Mouse (Mus musculus) regulatory T cell (primary cell): ENCODE measurements around the gene Hist1h2aa.

ENCODE experiments used
- in situ Hi-C: fragments of 300-600 bp; cut with MboI, MseI; formaldehyde crosslinking; loops from one replicate; pipeline ENCODE4 v1.15.1; 2025; ENCODE audit warnings: high pct_unique_total_duplicates

Hist1h2aa gene

DNA sequence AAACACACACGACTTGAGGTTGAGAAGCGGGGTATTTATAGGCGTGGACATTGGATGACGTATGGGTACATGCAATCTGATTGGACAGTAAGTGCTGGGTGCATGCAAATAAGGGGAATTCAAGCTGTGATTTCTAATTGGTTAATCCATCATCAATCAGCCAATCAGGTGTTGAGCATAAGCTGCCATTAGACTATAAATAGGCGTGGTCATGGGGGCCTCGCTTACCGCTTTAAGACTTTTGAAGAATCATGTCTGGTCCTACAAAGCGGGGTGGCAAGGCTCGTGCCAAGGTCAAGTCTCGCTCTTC lies at the start of gene Hist1h2aa:
Gene Hist1h2aa, plus strand, starts transcription at position 252 of the 310 bp plus-strand sequence.
- in situ Hi-C loops: no loop called here

DNA sequence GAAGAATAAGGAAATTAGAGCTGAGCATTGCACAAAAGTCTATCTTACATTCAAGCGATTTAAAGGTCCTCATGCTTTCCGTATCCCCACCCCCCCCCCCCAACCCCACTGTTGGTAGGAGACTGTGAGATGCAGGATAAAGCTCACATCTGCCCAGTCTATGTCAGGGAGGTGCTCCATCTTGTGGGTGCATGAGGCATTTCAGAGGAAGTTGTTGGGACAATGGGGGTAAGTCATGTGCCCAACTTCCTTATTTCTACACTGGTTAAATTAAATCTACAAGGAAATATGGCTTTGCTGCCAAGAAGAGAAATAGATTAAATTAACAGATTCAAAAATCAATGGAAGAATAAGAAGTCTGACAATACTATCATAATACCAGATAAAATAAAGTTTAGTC lies 48.7 kb upstream of the Hist1h2aa start:
- in situ Hi-C loops: no loop called here

DNA sequence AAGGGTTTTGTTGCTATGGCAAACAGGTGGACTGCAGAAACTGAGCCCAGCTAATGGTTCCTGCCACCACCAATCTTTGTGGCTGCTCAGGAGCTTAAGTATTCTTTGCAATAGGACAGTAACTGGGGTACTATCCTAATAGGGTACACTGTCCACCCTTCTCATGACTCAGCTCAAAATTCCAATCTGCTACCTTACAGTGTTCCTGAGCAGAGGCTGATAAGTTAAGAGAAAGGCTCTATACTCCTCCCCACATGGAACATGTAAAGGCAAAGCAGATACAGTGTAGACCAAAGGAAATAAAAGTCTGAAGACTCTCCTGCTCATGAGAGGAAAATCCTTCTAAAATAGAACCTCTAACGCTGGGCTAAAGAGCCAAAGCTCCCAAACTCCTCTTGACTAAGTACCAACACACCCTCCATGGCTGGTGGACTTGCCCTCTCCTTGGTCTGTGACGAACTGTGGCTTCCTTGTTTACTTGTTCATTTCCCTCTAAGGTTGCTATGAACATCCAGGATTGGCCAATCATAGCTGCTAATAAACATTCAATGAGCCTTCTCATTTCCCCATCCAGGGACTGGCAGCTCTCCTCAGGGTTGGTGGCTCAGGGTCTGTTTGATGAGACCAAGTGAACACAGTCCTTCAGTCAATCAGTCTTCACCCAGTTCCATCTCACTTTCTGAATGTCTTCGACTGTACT lies 47.1 kb upstream of the Hist1h2aa start:
- in situ Hi-C loops: no loop called here

DNA sequence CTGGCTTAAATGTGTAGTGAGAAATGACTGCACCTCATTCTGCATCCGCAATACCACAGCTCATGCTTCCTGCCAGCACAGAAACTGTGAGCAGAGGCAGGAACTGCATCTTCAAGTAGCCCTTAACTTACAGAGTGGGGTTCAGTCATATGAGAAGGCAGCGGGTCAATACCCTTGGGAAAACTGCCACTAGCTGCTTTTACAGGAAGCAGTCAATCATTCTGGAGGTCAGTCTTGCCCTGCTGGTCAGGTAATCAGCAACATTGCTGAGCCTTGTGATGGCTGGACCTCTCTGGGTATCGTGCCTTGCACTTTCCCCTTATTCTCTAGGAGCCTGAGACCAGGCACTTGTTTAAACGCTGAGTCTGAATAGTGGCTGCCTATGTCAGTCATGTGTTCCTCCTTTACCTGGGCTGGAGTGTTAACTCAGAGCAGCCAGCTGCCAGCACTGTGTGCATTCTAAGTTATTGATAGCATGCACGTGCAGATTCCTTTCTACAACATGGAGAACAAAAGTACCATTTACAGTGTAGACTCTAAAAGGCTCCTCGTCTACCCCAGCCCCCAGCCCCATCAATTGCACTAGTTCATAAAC lies 45.2 kb upstream of the Hist1h2aa start:
- in situ Hi-C loops: no loop called here

DNA sequence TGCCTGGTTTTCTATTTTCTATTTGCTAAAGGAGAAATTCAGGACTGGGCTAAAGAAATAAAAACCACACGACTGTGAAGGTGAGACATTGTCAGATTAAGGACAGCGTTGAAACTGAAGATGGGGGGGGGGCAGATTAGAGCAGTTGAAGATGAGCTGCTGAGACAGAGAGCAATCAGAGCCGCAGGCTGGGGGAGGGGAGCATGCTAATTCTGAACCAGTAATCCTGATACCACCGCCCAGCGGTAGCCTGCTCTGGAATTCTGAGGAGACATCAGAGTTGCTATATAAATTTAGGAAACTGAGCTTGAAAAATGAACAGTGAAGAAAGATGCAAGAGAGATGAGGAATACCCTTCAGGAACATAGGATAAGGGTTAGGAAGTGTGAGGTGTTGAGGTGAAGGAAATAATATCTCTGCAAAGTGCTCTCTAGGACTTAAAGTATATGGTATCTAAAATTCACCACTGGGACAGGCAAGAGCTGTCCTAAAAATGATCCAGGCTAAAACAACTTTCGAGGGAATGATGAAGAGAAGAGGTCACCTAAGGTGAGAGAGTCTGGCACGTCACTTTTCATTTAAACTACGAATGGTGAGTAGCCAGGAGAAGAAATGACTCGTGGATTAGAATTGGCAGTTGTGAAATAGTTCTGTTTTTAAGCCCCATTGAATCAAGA lies 41.5 kb upstream of the Hist1h2aa start:
- in situ Hi-C loops: no loop called here

DNA sequence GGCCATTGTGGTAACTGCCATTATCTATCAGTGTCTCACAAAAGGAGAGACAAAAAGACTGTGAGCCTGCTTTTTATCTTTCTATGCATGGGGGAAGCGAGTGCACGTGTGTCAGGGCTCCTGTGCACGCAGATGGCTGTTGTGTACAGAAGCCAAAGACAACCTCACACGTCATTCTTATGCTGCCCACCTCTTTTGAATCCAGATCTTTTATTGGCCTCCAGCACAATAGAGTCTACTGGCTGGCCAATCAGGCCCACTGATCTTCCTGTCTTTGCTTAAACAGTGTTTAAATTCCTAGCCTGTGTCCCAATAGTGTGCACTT lies 41.0 kb upstream of the Hist1h2aa start:
- in situ Hi-C loops: no loop called here

DNA sequence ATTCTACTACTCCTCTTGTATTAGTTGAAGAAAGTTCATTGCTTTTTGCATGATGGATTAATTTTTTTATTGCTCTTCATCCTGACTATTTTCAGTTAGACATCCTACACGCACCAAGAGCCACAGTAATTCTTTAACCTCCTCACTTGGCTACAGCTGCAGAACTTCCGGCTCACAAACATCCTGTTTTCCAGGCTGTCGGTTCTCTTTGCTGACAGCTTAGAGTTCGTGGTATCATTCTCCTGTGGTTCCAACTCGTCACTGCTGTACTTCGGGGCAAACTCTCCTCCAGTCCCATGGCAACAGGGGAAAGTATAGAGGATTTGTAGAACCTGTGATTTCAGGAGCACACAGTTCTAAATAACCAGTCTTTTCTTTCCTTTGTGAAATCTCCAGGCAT lies 36.0 kb upstream of the Hist1h2aa start:
- in situ Hi-C loops: no loop called here

DNA sequence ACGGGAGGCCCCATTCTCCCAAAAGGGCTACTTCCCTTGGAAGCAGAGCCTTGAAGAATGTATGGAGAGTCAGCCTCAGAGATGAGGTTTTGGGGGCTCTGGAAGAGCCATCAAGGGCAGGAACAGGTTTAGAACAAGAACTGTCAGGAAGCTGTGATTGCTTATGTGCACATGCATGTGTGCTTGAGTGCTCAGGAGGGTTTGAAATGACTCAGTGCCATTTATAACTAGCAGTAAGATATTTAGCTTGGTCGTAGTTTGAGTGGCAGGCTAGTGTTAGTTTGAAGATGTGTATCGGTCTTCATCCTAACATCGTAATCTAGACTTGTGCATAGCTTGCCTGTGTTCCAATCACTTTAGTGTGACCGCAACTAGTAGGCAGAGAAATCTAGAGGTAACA lies 27.4 kb upstream of the Hist1h2aa start:
- in situ Hi-C loops: no loop called here

DNA sequence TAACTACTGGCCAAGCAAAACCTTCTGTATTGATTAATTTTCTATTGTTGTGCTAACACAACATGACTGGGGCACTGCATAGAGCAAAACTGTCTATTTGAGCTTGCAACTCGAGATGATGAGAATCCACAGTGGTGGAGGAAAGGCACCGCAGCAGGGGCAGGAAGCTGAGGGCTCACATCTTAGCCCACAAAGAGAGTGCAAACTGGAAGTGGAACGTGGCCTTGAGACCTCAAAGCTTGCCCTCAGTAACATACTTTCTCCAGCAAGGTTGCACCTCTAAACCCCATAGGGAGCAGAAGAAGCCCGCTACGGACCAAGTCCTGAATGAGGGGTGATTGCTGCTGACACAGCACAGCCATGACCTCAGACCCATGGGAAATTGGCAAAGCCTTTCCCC lies 24.1 kb upstream of the Hist1h2aa start:
- in situ Hi-C loops: no loop called here

DNA sequence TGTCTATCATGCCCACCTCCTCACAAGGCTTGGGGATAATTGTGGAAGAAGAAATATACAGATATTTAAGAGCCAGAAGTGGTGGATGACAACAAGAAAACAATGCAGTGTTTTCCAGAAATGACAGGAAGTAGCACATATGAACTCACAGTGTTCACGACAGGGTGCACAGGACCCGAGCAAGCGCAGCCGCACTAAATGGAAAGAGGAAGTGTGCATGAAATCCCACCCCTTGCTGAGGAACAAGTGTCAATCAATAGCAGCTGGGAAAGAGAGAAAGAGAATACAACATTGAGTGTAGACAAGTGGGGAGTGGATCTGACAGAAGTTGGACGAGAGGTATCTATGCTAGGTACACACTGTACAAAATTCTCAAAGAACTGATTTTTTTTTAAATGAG lies 22.9 kb upstream of the Hist1h2aa start:
- in situ Hi-C loops: no loop called here

DNA sequence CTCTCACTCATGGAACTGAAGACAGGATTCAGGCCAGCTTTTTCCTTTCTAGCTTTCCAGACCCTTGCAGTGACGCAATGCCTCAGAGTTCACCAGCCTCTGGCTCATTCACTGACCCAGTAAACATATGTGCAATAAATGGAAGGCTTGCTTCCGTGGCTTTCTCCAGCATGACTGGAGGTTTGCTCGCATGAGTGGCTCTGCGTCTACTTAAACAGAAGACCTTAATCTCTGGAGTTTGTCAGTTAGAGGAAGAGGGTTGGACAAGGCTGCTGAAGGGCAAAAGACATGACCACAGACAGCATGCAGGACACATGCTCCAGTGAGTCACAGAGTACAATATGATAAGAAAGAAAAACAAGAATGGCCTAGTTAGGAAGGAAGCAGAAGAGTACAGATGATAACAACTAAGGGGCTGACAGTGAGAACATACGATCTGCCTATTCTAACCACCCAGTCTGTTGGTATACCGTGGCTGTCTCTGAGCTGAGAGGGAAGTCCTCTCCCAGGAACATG lies 20.4 kb upstream of the Hist1h2aa start:
- in situ Hi-C loops: no loop called here

DNA sequence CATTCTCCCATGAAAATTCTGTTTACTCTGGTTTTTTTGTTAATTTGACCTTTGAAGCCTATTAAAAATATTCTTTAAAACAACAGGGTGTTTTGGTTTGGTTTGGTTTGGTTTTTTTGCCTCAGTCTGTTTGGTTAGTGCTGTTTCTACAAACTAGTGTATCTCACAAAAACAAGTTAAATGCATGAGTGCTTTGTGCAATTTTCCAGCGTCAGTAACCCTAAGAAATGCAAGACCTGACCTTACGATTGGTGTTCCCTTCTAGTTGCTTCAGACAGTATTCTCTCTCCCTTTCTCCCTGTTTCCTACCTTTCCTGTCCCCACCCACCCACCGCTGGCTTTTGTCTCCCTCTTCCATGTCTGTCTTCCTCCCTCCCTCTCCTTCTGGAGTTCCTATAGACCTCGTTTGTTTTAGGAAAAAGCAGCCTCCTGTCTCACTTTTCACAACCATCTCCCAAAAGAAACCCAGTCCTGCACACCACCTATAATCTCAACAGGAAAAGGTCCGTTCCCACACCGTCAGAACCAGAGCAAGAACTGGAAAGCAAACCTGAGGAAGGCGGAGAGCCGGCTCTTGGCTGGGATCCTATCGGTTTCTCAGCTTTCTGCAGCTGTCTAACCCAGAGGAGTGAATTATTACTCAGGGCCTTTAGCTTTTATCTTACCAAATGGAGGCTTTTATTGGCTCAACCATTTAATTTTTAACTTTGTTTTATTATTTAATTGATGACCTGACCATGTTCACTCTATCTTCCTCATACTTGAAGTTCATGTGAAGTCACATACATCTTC lies 19.7 kb upstream of the Hist1h2aa start, which contains the start of gene Slc17a4:
Gene Slc17a4, minus strand, starts transcription at position 634 of the 792 bp plus-strand sequence.
- in situ Hi-C loops: no loop called here

DNA sequence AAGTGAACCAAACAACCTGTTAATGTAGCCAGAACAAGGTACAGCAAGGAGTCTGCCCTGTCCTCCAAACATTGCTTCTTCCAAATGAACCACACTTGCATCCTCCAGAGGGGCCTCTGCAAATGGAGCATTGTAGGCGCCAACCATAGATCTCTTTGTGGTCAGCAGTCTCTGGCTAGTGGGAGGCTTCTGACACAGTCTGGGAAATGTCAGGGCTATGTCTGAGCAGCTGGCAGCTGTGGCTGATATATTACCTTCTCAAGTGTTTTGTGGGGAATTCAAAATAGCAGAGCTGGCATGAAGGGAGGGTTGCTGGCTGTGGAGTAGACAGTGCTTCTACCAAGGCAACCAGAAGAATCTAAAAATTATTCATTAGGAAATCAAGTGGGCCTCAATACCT lies 18.1 kb upstream of the Hist1h2aa start:
- in situ Hi-C loops: no loop called here

DNA sequence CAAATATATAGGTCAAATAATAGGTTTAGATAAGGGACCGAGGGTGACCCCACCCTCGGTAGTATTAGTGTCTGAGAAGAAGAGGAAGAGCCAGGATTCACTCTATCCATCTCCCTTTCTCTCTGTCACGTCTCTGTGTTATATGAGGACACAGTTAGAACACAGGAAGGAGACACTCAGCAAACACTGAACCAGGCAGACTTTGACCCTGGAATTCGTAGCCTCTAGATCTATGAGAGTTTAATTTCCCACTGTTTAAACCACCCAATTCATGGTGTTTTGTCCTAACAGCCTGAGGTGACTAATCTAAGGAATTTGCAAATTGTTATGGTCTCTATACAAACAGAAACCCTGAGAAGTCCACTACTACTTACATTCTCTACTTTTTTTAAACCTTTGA lies 16.6 kb upstream of the Hist1h2aa start:
- in situ Hi-C loops: no loop called here

DNA sequence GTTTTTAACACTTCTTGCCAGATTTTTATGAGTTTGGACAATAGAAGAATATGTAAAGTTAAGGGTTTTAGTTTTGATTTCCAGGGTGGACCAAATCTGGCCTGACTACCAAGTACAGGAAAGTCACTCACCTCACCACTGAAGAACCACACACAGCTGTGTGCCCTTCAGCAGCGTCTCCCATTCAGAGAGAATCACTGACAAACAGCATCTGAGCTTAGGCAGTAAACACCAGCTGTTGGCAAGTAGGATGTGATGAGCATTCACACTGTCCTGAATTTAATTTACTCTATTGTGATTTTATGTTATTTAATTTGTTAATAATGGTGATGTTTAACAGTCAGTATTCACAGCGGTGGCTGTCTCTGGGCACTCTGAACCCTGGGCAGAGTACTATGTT lies 8.5 kb upstream of the Hist1h2aa start:
- in situ Hi-C loops: no loop called here

DNA sequence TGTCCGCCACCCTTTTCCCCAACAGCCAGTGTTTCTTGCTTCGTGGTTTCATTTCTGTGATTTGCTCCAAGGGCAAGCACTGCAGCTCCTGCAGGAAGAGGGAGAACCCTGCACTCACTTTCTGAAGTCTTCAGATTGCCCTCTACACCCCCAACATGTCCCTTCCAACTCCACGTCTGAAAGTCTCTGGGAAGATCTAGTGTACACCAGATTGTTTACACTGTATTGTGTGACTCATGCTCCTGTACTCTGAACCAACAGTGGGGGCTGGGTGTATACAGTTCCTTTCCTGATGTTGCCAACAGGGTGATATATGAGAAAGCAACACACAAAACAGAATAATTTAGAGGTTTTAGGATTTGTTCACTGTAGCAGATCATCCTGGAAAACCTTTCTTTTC lies 5.6 kb upstream of the Hist1h2aa start:
- in situ Hi-C loops: no loop called here

DNA sequence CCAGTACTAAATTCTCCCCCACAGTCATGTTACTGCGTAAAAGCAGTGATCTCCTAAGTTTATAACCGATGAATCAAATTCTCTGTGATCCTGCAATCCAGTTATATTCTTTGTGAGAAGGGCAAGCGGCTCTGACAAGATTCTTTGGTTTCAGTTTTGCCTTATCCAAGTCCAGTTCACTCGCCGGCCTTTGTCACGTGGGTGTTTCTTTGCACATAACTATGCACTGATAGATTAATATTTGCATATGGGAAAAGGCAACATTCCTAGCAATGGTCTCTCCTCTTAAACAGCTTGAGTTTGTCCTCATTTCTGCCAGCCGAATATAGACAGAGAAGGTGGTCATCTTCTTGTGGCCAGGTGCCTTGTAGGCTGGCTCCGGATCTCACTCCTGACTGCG lies 3.8 kb upstream of the Hist1h2aa start:
- in situ Hi-C loops: no loop called here

DNA sequence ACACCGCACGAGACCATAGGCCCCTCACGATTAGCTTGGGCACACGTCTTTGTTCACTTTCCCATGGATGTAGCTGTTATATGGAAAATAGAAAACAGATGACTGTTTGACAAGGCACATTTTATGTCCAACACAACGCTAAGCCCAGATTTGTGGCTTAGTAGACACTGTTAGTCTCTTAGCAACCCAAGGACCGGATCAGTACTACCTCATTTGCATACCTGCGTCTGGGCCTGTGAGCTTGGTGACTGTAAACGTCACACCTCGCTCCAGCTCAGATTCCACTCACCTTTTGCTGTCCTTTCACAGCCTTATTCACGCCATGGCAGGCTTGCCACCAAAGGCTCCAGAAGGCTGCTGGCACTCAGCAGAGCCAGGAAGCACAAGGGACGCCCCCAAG lies 3.4 kb upstream of the Hist1h2aa start:
- in situ Hi-C loops: no loop called here

DNA sequence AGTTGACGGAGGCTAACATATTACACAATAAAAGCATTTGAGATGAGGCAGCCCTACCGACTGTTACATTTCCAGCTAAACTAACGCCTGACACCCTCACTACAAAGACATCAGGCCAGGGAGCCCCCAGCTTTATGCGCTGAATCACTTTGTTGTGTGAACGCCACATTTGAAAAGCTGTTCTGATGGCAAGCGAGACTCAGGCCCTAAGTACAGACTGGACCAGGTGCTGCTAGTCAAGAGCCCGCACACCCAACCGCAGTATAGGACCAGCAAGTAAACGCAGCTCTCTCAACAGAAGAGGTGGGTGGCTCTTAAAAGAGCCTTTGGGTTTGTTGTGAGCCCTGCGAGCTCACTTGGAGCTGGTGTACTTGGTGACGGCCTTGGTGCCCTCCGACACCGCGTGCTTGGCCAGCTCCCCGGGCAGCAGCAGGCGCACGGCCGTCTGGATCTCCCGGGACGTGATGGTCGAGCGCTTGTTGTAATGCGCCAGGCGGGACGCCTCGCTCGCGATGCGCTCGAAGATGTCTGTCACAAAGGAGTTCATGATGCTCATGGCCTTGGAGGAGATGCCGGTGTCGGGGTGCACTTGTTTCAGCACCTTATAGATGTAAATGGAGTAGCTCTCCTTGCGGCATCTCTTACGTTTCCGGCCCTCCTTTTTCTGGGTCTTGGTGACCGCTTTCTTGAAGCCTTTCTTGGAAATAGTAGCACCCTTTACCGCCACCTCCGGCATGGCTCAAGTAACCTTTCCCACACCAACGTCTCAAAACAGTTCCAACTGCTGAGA lies 646 bp upstream of the Hist1h2aa start, which contains the start of gene Hist1h2ba:
Gene Hist1h2ba, minus strand, starts transcription at position 736 of the 790 bp plus-strand sequence.
- in situ Hi-C loops: no loop called here

DNA sequence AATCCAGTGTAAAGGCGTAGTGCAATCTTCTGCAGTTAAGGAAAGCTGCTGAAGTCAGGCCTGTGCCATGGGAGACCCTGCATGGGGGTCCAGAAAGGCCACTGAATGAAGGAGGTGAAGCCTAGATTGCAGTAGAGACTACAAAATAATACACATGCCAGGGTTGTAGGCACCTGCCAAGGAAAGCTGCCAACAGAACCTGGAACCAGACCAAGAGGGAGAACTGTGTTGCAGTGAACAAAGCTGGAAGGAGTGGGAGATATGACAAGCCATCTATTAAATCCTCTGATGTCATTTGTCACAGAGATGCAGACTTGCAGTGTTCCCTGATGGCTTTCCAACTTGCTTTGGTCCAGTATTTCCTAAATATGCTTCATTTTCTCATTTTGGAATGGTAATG lies 4.4 kb downstream of the Hist1h2aa start:
- in situ Hi-C loops: no loop called here

DNA sequence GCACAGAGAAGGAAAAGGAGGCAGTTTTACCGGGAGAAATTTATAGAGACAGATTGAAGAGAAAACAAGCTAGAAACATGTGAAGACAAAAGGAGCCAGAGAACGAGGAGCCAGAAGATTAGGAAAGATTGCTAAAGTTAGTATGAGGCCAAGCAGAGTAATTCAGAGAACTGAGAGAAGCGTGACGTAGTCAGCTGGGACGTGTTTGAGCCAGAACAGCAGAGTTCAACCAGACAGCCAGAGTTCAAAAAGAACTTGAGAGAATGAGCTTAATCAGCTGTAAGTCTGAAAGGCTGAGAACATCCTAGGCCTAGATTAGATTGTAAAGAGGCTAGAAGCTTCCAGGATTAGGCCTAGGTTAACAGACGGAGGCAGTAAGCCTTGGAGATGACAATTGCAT lies 6.0 kb downstream of the Hist1h2aa start:
- in situ Hi-C loops: no loop called here
